Mouse (Mus musculus) layer of hippocampus, adult 11-12 months (tissue): ENCODE results near the gene Siah1a.

Source experiments
- DNase-seq: peaks from one replicate; pipeline ENCODE4 v3.0.0; 2022; ENCODE audit warnings: low spot score

Siah1a gene

DNA sequence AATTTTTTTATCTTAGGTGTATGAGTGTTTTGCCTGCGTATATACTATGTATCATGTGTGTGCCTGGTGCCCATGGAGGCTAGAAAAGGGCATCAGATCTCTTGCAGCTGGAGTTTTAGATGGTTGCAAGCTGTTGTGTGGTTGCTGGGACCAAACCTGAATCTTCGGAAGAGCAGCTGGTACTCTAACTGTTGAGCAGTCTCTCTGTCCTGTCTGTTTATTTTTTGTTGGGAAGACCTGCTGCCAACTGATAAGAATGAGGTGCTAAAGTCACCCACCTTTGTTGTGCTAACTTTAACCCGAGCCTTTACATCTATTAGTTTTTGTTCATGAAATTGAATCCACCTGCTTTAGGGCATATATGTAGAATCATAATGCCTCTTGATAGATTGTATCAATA, 43.3 kb downstream of the Siah1a start:
- DNase-seq: no peak

DNA sequence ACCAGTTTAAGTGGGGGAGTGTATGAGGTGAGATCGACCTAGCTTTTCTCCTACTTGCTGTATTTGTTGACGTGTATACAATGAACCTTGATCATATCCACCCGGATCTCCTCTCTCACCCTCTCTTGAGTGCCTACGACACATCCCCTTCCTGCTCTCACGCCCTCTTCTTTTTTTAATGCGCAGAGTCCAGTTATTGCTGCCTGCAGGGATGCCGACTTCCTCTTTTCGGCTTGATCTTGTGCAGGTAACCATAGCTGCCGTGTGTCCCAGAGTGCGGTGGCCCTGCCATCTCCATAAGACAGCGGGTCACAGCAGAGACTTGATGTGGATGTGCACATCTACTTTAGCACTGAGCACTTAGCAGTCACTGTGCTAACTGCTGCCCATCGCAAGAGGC, 46.3 kb downstream of the Siah1a start:
- DNase-seq: no peak

DNA sequence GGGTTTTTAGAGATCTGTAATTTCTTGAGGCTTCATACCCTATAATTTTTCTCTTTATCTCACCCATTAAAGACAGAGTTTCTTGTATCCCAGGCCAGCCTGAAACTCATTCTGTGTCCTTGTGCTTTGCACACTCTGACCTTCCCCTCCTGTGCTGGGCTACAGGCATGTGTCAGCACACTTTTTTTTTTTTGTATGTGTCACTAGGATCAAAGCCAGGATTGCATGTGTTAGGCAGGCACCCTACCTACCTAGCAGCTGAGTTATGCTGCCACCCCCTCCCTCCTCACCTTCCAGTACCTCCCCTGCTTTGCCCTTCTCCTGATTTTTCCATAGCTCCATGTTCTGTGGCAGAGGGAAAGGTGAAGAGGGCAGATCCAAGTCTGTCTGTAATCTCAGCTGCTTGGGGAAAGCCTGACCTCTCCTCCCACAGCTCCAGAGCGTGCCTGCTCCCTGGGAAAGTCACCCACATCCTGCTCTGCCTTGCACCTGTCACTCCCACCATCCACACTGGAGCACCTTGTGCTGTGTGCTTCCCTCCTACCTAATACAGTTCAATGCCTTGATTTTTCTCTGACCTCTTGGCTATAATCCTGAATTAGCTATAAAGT, 46.8 kb downstream of the Siah1a start:
- DNase-seq: no peak

DNA sequence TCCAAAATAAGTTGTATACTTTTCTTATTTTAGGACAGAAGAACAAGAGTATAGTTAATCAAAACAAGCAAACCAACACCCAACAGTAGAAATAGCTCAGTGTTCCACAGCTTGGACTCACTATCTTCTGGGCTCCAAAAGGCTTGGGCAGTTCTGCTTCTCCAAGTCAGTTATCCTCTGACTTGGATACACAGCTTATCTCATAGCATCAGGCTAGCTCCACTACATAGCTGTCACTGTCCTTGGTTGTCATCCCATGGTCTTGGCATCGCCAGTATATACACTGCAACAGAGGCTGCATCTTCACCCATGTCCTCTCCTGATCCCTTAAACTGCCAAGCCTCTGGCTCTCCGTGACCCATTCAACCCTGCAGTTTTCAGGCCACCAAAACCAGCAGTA, 50.0 kb downstream of the Siah1a start:
- DNase-seq: no peak

DNA sequence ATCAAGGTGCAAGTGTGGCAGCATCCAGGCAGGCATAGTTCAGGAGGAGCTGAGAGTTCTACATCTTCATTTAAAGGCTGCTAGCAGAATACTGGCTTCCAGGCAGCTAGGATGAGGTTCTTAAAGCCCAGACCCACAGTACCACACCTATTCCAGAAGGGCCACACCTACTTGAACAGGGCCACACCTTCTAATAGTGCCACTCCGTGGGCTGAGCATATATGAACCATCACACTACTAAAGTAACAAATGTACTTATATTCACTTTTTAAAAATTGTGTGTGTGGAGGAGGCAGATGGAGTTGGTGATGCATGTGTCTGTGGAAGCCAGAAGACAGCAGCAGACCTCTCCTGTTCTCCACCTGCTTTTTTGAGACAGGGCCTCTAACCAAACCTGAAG, 51.7 kb downstream of the Siah1a start:
- DNase-seq: no peak

DNA sequence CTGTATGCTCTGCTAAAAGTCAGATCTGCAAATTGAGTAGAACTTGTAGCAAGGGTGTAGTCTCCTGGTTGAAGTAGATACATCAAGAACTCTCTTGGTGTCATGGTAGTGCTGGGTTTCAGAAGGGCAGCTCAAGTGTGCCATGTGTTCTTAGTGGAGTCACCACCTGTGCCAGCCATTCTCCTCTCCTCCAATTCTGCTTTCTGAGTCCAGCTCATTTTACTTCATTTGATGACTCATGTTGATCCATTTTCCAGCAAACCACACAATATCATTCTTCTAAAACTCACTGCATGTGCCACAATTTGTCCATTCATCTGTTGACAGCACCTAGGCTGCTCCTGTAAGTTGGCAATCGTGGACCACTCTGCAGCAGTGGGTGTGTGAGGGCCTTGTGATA, 53.6 kb downstream of the Siah1a start:
- no peak for DNase-seq

DNA sequence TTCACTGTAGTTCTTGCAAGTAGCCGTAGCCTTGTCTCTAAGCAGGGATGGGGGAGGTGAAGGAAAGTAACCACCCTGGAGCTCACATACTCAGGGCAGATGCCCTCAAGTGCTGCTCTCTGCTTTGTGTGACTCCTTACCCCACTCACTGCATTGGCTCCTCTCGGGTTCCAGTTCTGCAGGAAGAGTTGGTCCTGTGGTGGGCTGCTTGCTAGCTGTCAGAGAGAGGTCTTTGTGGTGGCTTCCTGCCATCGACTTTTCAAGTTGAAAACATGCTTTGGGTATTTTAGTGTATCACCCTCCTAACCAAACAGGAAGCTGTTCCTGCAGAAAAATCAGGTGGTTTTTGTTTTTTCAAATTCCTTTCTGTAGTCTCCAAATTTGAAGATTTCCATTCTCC, 59.1 kb downstream of the Siah1a start:
- DNase-seq: no peak
